Mouse (Mus musculus) liver, adult 2 months (tissue): ENCODE measurements around the gene Sytl1.

Experiments used
- CTCF ChIP-seq: fragments of 200-500 bp; IDR thresholded peaks from 2 replicates; pipeline ENCODE4 v1.5.1; 2011; ENCODE audit warnings: low read depth, low read length, control low read depth
- POLR2A ChIP-seq: fragments of 200-500 bp; IDR thresholded peaks from 2 replicates; pipeline ENCODE4 v1.6.1; 2011; ENCODE audit warnings: low read length, control low read depth; ENCODE audit not compliant: insufficient read depth; ENCODE audit errors: extremely low read depth

- TF ChIP-seq POLR2A (no peak), CTCF (no peak)
Observed at GRCm38 (mm10) chr4:133281951-133282481, 19.1 kb upstream of the Sytl1 start.
